Mouse (Mus musculus) liver, embryonic 14 days (tissue): ENCODE results near the gene Ppp1r13l. TPM values are rescaled to one million over a fixed set of nuclear protein-coding genes. Genes with fewer than 3 reads are reported as not detected.

Experiments used
- polyA plus RNA-seq: library from polyadenylated mRNA; depleted of rRNA; stranded (reverse); fragments of >200 nt; gene quantifications from 2 replicates; pipeline ENCODE4 v1.2.3, GENCODE M21; 2012; rRNA removed

Gene Ppp1r13l
- polyA plus RNA-seq: 1.7 and 1.9 TPM in 2 replicates

DNA sequence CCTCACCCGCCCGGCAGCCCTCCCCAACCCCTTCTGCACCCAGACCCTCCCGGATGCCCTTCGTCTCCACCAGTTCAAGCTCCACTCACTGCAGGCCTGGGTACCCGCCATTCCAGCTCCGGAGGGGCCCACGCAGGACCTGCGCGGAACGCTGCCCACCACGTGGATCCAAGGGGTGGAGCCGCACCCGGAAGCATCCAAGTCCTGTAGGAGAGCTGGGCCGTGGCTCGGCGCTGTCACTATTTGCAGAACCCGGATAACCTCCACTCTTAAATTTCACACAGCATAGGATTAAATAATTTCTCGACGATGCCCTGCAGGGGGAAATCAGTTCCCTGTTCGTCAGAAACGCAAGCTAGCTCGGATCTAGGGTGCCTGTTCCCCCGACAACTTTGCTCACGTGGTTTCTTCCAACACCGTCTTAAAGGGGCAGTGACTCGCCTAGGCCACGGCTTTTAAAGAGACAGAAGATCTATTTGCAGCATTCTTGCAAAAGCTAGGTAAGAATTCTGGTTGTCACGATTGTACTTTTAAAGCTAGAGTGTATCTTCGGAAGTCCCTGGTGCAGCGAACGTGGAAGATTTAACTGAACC is at the start of gene Ppp1r13l, which contains the start of gene Cd3eap:
Gene Ppp1r13l, plus strand, starts transcription at position 451 of the 593 bp plus-strand sequence.
Gene Cd3eap, minus strand, starts transcription at position 185 of the 593 bp plus-strand sequence.

DNA sequence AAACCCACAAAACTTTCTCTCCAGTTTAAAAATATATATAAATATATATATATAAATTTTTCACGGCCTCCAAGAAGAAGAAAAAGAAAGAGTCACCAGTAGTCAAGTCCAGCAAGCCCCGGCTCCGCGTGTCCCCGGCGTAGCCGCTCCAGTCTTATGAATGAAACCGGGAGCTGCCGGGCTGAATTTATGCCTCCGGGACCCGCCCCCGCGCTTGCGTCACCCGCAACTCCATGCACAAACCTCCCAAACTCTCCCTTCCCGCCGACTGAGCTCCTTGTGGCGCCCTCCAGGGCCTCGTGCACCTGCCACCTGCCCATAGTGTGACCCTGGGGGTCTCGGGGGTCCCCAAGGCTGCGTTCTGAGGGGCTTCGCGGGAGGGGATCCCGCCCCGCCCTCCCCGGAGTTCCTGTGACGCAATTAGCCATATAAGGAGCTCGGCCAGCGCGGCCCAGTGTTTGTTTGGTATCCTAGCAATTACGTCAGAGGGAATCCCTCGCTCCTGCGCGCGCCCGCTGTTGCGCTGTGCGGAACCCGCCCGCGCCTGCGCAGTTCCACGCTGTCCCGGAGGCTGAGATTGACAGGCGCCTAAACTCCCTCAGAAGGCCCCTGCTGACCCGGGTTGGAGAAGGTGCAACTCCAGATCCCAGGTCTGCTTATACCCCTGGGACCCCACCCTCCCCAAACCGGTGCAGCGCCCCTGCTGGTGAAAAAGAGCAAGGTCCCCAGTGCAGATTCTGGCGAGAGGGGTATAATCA is 49.5 kb upstream of the Ppp1r13l start, which contains the start of gene Fosb:
Gene Fosb, minus strand, starts transcription at position 168 of the 758 bp plus-strand sequence.

DNA sequence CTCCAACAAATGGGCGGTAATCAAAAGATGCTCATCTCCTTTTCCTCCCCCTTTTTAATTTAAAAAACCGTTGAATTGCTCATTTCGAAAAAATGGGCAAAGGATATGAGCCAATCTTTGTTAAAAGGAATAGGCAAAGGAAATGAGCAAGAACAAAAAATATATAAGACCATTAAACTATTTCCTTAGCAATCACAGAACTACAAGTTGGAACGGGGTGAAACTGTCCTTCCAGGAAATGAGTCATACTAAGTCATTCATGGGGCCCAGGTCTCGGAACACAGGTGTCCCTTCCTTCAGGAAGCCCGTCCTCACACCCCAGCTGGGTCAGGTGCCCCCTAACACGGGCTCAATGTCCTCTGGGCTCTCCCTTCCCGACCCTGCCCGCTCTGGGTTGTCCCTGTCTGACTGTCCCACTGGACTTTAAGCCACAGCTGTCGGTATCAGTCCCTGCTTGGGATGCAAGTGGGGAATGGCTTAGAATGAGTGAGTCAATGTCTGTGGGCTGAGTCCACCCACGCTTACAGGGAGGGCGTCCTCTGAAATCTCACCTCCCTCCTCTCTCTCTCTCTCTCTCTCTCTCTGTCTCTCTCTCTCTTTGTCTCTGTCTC is 15.2 kb upstream of the Ppp1r13l start, which contains the start of gene Ercc1:
Gene Ercc1, plus strand, starts transcription at position 542 of the 611 bp plus-strand sequence.

DNA sequence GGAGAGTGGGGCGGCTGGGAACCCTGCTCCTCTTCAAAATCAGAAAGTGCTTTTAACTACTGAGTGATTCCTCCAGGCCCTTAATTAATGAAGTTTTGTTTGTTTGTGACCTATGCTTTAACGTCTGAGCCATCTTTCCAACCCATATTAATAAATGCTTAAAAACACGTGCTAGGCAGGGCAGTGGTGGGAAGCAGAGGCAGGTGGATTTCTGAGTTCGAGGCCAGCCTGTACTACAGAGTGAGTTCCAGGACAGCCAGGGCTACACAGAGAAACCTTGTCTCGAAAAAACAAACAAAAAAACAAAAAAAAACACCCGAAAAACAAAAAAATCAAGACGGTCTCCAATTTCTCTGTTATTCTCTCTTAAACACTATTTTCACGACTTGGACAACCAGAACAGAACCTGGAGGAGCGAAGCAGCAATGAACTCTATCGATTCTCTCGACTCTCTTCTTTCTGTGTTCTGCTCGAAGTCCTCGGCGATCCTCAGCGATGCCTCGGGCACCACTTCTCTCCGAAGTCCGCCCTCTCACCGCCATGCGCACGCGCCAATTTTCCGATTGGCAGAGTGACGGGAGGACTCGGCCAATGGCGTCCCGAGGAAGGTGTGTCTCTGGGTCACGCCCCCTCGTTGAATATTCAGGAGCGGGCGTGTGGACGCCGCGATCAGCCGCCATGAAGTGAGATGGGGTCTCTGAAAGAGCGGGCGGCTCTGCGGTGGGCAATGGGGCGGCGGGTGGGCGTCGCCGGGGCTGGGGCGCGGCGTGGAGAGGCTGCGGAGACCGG is 22.0 kb downstream of the Ppp1r13l start, which contains the start of gene Ercc2:
Gene Ercc2, plus strand, starts transcription at position 634 of the 789 bp plus-strand sequence.

DNA sequence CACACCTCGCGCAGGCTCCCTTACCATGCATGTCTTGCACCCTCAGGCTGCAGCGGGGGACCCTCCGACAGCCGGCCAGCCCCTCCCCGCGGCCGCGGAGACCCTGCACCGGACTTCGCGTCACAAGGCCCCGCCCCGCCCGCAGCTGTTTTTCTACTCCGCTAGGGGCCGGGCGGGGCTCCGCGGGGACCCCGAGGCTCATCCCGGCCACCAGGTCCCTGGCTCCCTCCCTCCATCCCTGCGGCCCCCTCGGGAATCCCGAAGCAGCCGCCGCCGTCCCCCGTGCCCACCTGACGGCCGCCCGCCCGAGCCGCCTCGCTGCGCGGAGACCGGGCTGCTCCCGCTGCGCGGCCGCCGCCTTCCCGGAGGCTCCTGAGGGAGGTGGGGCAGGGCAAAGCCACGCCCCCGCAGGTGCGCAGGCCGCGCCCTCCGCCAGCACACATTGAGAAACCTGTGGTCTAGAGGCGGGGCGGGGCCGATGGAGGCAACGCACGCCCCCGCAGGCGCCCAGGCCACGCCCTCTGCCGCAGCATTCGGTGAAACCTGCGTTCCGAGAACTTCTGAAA is 44.3 kb downstream of the Ppp1r13l start, which contains the start of gene Klc3:
Gene Klc3, minus strand, starts transcription at position 374 of the 566 bp plus-strand sequence.

DNA sequence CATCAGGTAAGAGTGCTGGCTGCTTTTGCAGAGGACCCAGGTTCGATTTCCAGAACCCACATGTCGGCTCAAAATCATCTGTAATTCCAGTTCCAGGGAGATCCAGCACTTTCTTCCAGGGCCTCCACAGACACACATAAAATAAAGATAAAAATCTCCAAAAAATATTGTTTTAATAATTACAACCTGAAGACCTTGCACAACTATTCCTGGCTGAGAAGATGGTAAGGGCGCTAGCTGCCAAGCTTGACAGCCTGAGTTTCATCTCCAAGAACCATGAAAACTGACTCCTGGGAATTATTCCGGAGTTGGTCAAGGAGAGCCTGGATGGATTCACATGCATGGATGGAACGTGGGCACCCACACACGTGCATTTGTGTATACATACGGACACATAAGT is 44.9 kb downstream of the Ppp1r13l start, which contains the start of gene Ckm:
Gene Ckm, plus strand, starts transcription at position 301 of the 400 bp plus-strand sequence.

Other genes with a start within 250 kb of the Ppp1r13l start
- 0.15 and 0.22 TPM in 2 replicates for gene Gm4969, start 241.4 kb upstream of the Ppp1r13l start, polyA plus RNA-seq
- gene Fbxo46, start 239.9 kb upstream of the Ppp1r13l start, polyA plus RNA-seq: 2.0 and 2.3 TPM in 2 replicates
- gene Qpctl, start 210.5 kb upstream of the Ppp1r13l start, polyA plus RNA-seq: 2.0 and 2.1 TPM in 2 replicates
- 71.6 and 72.1 TPM in 2 replicates for gene Snrpd2, start 210.0 kb upstream of the Ppp1r13l start, polyA plus RNA-seq
- 0.14 and 0.16 TPM in 2 replicates for gene Gipr, start 193.6 kb upstream of the Ppp1r13l start, polyA plus RNA-seq
- 6.7 and 7.0 TPM in 2 replicates for gene Eml2, start 183.3 kb upstream of the Ppp1r13l start, polyA plus RNA-seq
- gene Gpr4, start 147.2 kb upstream of the Ppp1r13l start, polyA plus RNA-seq: 0.33 TPM in 2 replicates
- gene Opa3, start 131.4 kb upstream of the Ppp1r13l start, polyA plus RNA-seq: 8.3 and 8.6 TPM in 2 replicates
- 35.5 and 39.5 TPM in 2 replicates for gene Vasp, start 87.9 kb upstream of the Ppp1r13l start, polyA plus RNA-seq
- 0.03 TPM in 1 of 2 replicates, not detected in the other for gene Ppm1n, start 79.7 kb upstream of the Ppp1r13l start, polyA plus RNA-seq
- gene Rtn2, start 77.1 kb upstream of the Ppp1r13l start, polyA plus RNA-seq: 2.9 and 3.9 TPM in 2 replicates
- 0.06 and 0.07 TPM in 2 replicates for gene Fosb, start 49.7 kb upstream of the Ppp1r13l start, polyA plus RNA-seq
- gene Ercc1, start 15.0 kb upstream of the Ppp1r13l start, polyA plus RNA-seq: 8.6 and 9.6 TPM in 2 replicates
- gene Cd3eap, start 266 bp upstream of the Ppp1r13l start, polyA plus RNA-seq: 7.3 and 7.5 TPM in 2 replicates
- 9.9 and 11.5 TPM in 2 replicates for gene Ercc2, start 22.3 kb downstream of the Ppp1r13l start, polyA plus RNA-seq
- 0.16 and 0.23 TPM in 2 replicates for gene Klc3, start 44.4 kb downstream of the Ppp1r13l start, polyA plus RNA-seq
- gene Ckm, start 45.0 kb downstream of the Ppp1r13l start, polyA plus RNA-seq: 0.14 and 5.3 TPM in 2 replicates
- gene Mark4, start 99.1 kb downstream of the Ppp1r13l start, polyA plus RNA-seq: 2.2 and 2.6 TPM in 2 replicates
- gene Exoc3l2, start 103.6 kb downstream of the Ppp1r13l start, polyA plus RNA-seq: 1.7 and 1.9 TPM in 2 replicates
- 1.8 and 2.1 TPM in 2 replicates for gene Bloc1s3, start 148.6 kb downstream of the Ppp1r13l start, polyA plus RNA-seq
- 19.8 and 25.1 TPM in 2 replicates for gene Trappc6a, start 148.6 kb downstream of the Ppp1r13l start, polyA plus RNA-seq
- 0.03 TPM in 2 replicates for gene Nkpd1, start 158.1 kb downstream of the Ppp1r13l start, polyA plus RNA-seq
- 17.7 and 19.6 TPM in 2 replicates for gene Ppp1r37, start 203.3 kb downstream of the Ppp1r13l start, polyA plus RNA-seq
- 0.66 and 0.83 TPM in 2 replicates for gene Zfp296, start 217.5 kb downstream of the Ppp1r13l start, polyA plus RNA-seq
- gene Gemin7, start 217.8 kb downstream of the Ppp1r13l start, polyA plus RNA-seq: 29.5 and 35.4 TPM in 2 replicates
- 19.1 and 20.8 TPM in 2 replicates for gene Clasrp, start 244.7 kb downstream of the Ppp1r13l start, polyA plus RNA-seq